Mouse (Mus musculus) mouse embryonic stem cell (cell line): ENCODE data around the gene Olfr822.
"Not testable (repeated sequence)": the region's sequence is repeated elsewhere in the genome, so short reads cannot be mapped to it uniquely, and the experiment has no call there.

Source experiments
- in situ Hi-C, 2 experiments: fragments of 300-500 bp; cut with MboI; formaldehyde crosslinking; loops; 1 replicate in 1 of 2; 3 replicates in 1 of 2; pipeline ENCODE4 v1.14.3; 2019 to 2020; ENCODE audit warnings: low sequenced_read_pairs in 2 of 2, low pct_unique_long_range_greater_than_20kb in 1 of 2, mixed read lengths in 1 of 2; ENCODE audit not compliant: unreplicated experiment in 1 of 2

The Olfr822 gene

DNA sequence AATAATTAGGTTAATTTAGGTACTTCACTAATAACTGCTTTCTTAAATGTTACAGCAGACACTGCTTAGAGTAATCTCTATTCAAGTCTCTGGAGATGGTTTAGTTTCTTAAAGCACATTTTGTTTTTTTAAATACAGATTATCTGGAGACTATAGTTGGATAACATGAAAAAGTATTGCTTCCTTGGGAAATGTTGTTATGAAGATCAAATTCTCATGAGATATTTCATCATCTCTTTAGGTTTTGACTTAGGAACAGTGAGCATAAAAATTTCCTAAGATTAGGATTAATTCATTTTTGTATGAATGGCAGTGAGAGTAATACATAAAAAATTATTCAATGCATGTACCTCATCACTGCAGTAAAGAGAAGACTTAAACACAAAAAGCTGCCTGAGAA, at the start of gene Olfr822:
Gene Olfr822 (plus strand): TSS at position 301 of the 400 bp plus-strand sequence.
- in situ Hi-C loops: no loop called here

- in situ Hi-C loops: no loop called here
These were observed 41.0 kb upstream of the Olfr822 start, which contains the start of gene Olfr821 for GRCm38 (mm10) chr10:130030048-130030447. Olfr821 (plus strand) TSS chr10:130030348.

GRCm38 (mm10) chr10:130037096-130037495, 33.9 kb upstream of the Olfr822 start:
- in situ Hi-C loops: no loop called here

- in situ Hi-C loops: no loop called here
These were observed 21.9 kb downstream of the Olfr822 start for GRCm38 (mm10) chr10:130092838-130093440.

GRCm38 (mm10) chr10:130096104-130096503, 25.1 kb downstream of the Olfr822 start:
- in situ Hi-C loops: no loop called here

DNA sequence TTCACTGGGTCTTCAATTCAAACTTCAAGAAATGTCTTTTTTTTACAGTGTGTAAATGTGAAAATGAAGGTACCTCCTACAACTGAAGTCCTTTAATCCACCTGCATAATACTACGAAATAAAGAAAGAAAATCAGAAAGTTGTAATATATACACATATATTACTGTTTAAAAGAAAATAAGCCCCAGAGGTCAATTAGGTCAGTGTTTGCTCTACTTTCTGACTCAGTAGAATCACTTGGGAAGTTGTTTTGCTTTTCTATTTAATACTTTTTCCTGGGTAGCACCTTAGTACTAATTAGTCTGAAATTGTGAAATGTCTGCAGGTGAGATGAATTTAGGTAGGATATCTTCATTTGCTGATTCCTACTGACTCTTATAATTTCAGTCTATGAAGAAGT, 44.3 kb downstream of the Olfr822 start, which contains the start of gene Olfr823:
Gene Olfr823 (minus strand): TSS at position 101 of the 400 bp plus-strand sequence.
- in situ Hi-C loops: not testable (repeated sequence)

DNA sequence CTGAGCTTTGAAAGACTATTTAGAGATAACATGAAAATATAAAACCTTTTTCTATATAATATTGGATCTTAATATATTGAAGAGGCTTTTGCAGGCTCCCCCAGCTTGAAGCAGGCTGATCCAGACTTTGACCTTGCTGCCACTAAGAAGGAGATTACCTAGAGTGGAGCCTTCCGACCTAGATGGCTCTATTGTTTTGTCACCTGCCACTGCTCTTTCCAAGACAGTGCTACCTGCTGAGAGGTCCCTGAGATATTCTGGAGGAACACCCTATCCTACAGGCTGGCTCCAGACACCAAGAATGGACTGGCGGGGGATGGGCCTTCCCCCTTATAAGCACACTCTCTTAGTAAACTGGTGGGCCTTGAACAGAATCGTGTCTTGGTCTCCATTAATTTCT, 45.0 kb downstream of the Olfr822 start:
- in situ Hi-C loops: not testable (repeated sequence)
